Mouse (Mus musculus) lung, postnatal 0 days (tissue): Measurements from ENCODE around the gene Gmip.

Experiments used
- CTCF ChIP-seq: IDR thresholded peaks from 2 replicates; pipeline ENCODE4 v1.5.1; 2016; ENCODE audit warnings: antibody characterized with exemption, mild to moderate bottlenecking
- EP300 ChIP-seq: IDR thresholded peaks from 2 replicates; pipeline ENCODE4 v1.6.1; 2016; ENCODE audit warnings: antibody characterized with exemption, mild to moderate bottlenecking, control low read depth

- TF ChIP-seq EP300 (no peak), CTCF (no peak)
Measured at GRCm38 (mm10) chr8:69796721-69797345, 11.6 kb upstream of the Gmip start.
